Mouse (Mus musculus) cerebellum, adult 18-20 months (tissue): ENCODE measurements at regions not wholly inside any gene's neighbourhood (a gene's known extent, or its start where the extent isn't known, plus 50 kb on each side); places are given as distances from the start of the nearest gene placed in this dataset.

ENCODE experiments used
- DNase-seq, 2 experiments: peaks; one replicate each; pipeline ENCODE4 v3.0.0; 2021

- no peak for DNase-seq
These were observed 279.2 kb upstream of the Clnk start for GRCm38 (mm10) chr5:39155763-39156162.

DNA sequence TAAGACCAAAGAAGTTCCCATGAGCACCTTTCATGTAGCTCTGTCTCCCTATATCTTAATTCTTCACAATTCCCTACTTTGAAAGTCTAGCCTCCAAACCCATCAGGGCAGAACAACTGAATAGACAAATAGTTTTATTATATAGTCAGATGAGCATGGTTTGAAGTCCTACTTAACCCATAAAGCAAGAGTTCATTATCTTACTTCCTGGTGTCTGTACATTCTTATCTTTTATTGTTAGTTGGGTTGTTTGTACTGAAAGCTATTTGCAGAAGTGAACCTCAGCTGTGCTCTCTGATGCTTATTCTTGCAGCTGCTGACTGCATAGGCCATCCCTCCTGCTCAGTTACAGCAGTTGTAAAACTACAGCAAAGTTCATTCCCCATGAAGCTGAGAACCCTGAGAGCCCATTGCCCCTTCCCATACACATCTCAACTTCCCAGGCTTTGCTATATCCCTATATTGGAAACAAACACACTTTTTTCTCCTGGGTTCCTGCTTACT, 276.7 kb upstream of the Clnk start:
- DNase-seq: no peak

- DNase-seq: no peak
These were observed 275.3 kb upstream of the Clnk start for GRCm38 (mm10) chr5:39151917-39152316.

GRCm38 (mm10) chr5:39150891-39151290, 274.3 kb upstream of the Clnk start:
- DNase-seq: no peak

DNA sequence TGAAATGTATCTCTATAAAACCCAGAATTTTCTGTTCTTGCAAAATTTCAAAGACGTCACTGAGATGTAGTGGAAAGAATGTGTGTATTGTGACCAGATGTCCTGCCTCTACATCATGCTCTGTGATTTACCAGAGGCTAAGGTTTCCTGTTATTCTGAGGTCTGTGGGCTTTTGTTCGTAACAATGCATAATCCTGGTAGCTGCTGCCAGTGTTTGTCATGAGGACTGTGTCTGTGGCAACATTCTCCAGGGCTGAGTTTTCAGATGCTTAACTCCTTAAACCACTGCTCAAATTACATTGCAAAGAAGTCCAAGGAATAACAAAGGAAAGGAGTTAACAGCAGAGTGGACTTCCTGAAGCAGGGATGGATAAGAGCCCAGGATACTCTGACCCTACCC, 269.0 kb upstream of the Clnk start:
- no peak for DNase-seq

GRCm38 (mm10) chr5:39144225-39144624, 267.6 kb upstream of the Clnk start:
- DNase-seq: no peak

GRCm38 (mm10) chr5:39143648-39144047, 267.0 kb upstream of the Clnk start:
- peak; percentile 17 to 21 for DNase-seq

GRCm38 (mm10) chr5:39138375-39138774, 261.8 kb upstream of the Clnk start:
- DNase-seq: no peak

DNA sequence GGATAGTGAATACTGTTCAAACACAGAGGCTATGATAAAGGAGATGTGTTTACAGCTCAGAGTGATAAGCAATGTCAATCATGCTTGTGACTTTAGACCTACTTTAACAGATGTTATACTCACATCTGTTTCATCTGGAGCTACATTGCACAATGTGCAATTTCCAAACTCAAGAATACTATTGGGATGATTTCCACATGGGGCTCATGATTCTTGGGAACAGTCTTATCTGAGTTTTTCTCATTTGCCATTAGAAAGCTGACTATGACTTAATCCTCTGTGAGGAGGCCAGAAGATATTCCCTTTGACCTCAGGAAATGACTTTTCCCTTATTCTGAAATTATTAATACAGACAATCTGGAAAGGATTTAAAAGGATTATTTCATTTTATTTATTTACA, 252.3 kb upstream of the Clnk start:
- DNase-seq: no peak

DNA sequence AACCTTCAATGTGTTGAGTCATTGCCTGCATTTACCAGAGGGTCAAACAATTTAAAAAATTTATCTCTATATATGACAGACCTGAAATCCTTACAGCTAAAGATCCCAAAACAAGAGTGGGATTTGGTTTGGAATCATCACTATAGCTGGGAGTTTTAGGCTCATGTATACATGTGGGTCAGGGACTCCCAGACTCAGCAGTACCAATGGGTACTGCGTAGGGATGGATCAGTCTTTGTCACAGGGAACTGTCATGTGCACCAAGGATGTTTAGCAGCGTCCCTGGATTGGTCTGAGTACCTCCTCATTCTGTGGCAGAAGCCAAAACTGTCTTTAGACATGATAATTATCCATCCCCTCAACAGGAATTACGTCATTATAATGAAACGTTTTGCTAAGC, 250.2 kb upstream of the Clnk start:
- DNase-seq: no peak

GRCm38 (mm10) chr5:39126270-39126691, 249.7 kb upstream of the Clnk start:
- no peak for DNase-seq

- DNase-seq: no peak
These were observed 233.7 kb upstream of the Clnk start for GRCm38 (mm10) chr5:39110336-39110735.

DNA sequence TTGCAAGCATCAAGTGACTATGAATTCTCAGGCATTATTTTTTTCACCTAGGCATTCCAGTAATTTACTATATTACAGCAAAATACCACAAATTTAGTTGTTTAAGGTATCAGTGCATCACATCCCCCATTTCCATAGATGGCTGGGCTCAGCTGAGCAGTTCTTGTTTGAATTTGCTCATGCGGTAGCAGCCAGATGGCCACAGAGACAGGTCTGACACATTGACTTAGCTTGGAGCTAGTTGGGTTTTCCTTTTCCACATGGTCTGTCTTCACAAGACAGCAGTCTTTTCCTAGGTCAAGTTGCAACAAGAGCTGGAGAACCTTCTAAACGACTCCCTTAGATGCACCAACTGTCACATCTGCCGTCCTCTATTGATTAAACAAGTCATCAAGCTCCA, 232.9 kb upstream of the Clnk start:
- DNase-seq: peak; percentile 10 to 25

DNA sequence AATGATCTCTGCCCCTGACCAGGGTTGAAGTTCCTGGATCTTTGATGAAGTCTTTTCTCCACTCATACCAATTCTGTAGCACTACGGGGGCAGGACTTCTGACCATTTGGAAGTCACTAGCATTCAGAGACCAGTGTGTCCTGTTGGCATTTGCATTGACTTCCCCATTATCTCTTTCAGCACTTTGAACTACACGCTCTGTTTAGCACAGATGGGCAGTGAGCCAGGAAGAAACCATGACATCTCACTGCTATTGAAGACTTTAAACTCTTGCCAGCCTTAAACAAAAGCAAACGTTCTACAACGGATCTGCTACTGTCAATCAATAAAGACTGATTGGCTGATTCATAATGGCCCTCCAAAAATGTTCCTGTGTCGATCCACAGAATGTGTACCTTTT, 222.5 kb upstream of the Clnk start:
- no peak for DNase-seq

GRCm38 (mm10) chr5:39094875-39095274, 218.3 kb upstream of the Clnk start:
- no peak for DNase-seq

GRCm38 (mm10) chr5:39076555-39077178, 200.1 kb upstream of the Clnk start:
- DNase-seq: peak; percentile 80 to 86

DNA sequence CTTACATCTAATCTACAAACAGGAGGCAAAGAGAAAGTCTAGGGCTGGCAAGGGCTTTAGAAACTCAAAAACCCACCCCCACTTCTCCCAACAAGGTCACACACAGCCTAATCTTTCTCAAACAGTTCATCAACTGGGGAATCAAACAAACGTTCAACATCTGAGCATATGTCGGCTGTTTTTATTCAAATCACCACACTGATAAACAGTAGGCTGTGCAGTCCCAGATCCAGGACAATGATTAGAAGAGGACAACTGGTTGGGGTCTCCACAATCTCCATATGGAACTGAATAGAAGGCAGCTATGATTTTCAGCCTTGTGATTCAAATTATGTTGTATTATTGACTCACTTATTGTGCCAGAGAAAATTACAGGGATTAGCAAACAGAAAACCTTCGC, 193.1 kb upstream of the Clnk start:
- no peak for DNase-seq

GRCm38 (mm10) chr5:39063061-39063460, 186.4 kb upstream of the Clnk start:
- no peak for DNase-seq

DNA sequence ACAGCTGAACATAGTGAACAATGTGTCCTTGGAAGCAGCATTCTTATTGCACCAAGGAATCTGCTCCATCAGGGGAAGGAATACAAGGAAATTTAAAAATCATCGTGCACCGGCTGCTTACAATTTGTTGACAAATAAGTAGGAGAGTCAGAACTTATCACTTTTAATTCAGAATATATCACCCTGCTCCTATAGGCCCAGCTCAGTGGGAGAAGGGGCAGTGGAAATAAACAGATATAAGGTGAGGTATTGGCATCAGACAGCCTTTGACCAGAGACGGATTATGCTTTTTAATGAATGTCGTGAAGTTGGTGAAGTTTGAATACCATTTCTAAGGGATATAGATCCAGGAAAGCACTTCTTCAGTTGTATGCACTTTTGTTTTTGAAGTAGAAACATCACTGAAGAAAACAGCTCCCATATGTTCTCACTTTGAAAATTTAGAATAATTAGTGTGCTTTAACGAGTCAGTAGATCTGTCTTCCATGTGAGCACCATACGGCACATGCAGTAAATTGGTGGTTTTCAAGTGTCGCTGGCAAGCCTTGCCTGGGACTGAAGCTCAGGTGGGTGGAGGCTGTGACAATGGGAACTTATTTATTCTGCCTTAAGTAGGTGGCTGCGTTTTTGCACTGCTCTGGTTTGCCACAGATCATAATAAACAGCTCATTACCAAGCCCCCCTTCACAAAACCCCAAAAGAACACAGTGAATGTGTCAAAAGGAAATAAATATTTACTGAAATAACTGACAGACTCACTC, 176.1 kb upstream of the Clnk start:
- DNase-seq: no peak

DNA sequence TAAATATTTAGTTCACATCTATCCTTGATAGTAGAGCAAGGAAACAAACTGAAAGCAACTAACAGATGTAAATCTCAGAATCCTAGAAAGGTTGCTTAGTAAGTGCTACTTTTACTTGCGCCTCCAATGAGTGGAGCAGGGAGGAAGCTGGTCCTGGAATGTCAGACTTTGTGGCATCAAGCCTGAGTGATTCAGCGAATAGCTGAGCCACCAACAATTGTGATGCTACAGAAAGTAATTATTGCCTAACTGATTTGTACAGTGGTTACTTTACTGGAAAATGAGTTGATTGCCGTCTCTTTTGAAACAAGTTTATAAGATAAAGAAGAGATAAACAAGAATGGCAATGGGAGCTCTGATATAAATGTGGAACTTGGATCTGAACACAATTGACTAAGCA, 173.9 kb upstream of the Clnk start:
- DNase-seq: no peak

GRCm38 (mm10) chr5:39049141-39049540, 172.5 kb upstream of the Clnk start:
- DNase-seq: no peak

- DNase-seq: no peak
These were observed 163.9 kb upstream of the Clnk start for GRCm38 (mm10) chr5:39040467-39040866.

DNA sequence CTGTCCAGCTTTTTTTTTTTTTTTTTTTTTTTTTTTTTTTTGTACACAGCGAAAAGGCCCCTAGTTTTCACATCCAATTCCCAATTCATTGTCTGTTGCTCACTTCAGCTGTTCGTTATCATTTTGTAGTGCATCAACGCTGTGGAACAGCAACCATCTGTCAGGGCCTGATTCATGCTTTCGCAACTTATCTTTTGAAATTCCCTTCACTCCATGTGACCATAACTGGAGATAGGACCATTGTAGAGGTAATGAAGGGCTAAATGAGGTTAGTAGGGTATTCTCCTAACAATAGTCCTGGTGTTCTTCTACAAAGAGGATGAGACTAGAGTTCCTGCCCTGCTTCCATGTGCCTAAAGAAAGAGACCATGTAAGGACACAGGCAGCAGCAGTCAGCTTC, 146.6 kb upstream of the Clnk start:
- DNase-seq: no peak

- DNase-seq: no peak
These were observed 124.0 kb upstream of the Clnk start for GRCm38 (mm10) chr5:39000643-39001042.

GRCm38 (mm10) chr5:38999700-39000099, 123.1 kb upstream of the Clnk start:
- no peak for DNase-seq
